Mouse (Mus musculus): Measurements from ENCODE around the gene Ldlr. TPM values are rescaled to one million over a fixed set of nuclear protein-coding genes. Genes with fewer than 3 reads are reported as not detected.

Gene Ldlr
- polyA plus RNA-seq, 1 experiment, result 35.3 TPM

DNA sequence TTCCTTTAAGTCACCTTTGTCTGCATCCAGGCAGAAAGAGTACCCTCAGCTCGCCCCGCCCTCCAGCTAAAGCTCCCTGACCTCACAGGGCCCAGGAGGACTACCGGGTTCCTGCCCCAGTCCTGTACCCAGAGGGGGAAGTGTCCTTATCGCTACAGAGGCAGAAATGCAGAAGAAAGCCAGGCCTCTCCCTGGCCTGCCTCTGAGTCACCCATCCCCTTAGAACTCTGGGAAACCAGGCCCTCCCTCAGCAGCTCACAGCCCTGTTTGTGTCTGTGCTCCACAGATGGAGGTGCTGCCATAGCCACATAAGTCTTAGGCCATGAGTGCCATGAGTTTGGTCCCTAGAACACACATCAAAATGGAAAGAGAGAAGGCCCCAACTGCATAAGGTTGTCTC is 8.0 kb upstream of the Ldlr start:
- no peak for TF ChIP-seq GATA1 (IDR thresholded peaks at IDR 0.05; ENCODE audit: low read length)

DNA sequence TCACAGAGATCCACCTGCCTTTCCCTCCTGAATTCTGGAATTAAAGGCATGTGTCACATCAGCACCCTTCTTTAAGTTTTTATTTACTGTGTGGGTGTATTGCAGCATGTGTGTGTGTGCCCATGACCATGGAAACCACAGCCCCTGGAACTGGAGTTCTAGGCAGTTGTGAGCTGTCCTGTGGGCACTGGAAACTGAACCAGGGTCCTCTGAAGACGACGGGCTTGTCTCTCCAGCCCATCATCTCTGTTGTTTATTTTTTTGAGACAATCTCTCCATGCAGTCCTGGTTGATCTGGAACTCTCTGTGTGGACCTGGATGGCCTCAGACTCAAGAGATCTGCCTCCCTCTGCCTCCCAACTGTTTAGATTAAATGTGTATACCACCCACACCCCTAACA is 6.3 kb upstream of the Ldlr start:
- no peak for TF ChIP-seq GATA1 (IDR thresholded peaks at IDR 0.05; ENCODE audit: low read length)

DNA sequence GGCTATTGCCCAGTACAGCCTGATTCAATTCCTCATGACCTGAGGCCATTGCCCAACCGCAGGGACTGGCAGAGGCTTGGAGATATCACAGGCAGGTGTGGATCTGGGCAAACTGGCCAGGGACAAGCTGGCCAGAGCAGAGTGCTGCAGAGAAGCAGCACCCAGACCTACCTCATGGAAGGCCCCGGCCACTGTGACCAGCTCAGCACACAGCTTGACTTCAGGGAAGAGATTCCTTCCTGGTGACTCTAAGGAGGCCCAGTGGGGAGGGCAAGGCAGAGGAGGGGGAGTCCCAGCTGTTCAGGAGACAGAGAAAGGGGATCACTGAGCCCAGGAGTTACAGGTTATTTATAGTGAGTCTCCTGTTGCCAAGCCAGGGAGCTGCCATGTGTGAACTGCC is 2.2 kb upstream of the Ldlr start:
- no peak for TF ChIP-seq GATA1 (IDR thresholded peaks at IDR 0.05; ENCODE audit: low read length)

DNA sequence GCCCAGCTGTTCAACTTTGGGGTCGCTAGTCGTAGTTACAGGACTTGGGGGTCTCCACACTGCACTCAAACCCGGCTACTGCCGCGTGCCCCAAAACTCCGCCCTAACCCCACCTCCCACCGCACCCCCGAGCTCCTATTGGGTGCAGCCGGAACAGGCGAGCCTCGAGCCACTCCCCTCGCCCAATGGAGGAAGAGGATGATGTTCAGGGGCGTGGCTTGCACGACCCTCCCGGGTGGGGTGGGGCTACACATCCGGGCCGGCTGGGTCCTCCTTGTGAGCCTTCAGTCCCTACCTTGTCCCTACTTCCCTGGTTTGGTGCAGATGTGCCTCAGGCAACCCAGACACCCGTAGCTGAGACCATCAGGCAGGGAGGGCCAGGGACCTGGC is 859 bp downstream of the Ldlr start:
- TF ChIP-seq GATA1 (IDR thresholded peaks at IDR 0.05; ENCODE audit: low read length), result no peak

DNA sequence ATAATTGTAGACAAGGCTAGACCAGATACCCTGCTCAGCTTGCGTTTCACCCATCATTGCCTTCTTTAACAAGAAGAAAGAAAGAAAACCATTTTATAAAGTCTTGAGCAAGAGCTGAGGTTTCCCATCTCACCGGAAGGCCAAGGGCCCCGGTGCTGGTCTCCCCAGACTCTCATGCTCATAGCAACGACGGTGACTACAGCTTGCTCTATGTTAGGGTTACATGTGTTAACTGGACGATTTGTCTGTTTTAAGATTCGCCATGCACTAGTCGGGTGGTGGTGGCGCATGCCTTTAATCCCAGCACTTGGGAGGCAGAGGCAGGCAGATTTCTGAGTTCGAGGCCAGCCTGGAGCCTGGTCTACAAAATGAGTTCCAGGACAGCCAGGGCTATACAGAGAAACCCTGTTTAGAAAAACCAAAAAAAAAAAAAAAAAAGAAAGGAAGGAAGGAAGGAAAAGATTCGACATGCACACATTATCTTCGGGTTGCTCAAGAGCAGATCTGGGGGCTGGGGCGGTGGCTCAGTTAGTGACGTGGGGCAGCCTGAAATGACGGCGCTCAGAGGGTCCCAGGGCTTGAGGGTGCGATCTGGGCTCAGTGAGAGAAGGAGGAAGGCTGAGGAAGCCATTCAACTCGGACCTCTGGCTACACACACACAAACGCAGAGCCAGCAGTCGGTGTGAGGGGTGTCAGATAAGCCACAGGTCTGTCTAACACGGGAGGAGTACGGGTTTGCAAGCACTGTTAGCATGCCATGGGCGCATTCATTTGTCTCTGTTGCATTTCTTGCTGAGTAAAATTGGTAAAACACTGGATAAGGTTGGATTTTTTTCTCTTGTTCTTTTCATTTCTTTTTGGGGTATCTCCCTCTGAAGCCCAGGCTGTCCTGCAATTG is 2.2 kb downstream of the Ldlr start:
- no peak for TF ChIP-seq GATA1 (IDR thresholded peaks at IDR 0.05; ENCODE audit: low read length)

DNA sequence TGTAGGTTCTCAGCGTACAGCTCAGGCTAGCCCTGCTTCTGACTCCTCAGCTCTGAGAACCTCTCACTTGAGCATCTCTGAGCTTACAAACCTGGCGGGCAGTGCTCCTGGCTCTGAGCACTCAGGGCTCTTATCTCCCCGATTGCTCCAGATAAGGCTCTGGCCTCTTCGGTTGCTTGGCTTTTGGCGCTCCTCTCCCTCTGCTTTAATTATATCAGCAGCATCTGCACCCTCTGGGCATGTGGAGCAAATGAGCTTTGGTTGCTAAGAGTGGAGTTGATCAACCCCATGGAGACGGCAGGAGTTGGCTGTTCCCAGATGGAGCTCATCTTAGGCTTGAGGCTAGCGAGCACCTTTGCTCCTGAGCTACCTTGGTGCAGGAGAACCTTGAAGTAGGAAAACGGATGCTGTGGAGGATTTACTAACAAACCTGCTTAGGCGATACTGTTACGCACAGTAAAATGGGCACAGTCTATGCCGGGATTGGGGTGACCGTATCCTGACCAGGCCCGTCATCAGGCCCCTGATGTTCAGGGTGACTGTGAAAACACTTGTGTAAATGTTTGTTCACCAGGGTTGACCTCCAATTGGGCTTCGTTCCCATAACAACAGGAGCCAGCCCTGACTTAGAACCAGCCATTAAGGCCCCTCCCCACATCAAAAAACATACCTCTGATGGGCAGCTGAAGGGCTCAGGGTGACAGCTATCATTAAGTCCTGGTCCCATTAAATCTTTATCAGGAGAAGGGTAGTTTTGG is 3.1 kb downstream of the Ldlr start:
- TF ChIP-seq GATA1 (IDR thresholded peaks at IDR 0.05; ENCODE audit: low read length), result peak; percentile 69

DNA sequence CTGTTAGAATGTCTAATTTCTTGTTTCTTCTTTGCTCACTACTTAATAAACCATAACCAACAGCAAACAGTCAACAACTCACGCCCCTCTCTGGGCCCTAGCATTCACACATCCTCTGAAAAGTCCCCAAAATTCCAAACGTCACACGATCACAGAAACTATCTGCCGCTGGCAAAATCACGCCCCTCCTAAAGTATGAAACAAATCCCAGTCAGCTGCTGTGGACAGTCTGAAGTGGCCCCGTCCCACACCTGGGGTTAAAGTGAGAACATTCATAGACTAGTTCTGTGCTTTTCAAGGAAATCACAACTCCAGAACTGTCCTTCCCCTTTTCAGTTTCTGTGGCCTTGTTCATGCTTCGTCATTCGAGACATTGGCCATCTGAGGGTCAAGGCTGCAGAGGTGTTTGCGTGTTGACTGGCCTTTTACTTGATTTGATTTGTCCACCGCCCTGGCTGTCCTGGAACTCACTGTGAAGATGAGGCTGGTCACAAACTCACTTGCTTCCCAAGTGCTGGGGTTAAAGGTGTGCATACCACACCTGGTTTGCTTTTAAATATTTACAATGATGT is 5.1 kb downstream of the Ldlr start:
- no peak for TF ChIP-seq GATA1 (IDR thresholded peaks at IDR 0.05; ENCODE audit: low read length)

DNA sequence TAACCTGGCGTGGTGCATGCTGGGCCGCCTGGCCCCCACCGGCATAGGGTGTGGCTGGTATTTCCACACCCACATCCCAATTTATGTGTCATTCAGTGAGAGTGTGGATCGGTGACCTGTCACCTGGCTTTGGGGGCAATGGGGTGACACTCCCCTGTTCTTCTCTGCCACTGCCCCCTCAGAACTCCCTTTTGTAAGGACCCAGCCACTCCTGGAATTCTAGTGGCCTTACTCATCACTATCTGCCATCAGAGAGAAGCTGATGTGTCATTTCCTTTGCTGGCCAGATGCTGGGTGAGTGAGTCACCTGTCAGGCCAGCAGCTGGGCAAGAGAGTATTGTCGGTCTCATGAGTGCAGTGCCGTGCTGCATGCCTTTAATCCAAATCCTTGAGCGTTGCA is 6.0 kb downstream of the Ldlr start:
- TF ChIP-seq GATA1 (IDR thresholded peaks at IDR 0.05; ENCODE audit: low read length), result no peak

DNA sequence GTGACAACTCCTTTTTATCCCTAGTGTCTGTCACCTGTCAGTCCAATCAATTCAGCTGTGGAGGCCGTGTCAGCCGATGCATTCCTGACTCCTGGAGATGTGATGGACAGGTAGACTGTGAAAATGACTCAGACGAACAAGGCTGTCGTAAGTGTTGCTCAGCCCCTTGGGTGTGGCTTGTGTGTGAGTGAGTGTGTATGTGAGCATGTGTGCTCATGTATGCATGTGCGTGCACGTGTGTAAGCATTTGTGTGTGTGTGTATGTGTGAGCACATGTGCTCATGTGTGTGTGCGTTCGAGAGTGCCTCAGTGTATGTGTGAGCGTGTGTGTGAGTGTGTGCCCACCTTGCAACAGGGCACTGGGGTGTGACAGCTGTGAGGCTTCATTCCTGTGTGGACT is 9.0 kb downstream of the Ldlr start:
- no peak for TF ChIP-seq GATA1 (IDR thresholded peaks at IDR 0.05; ENCODE audit: low read length)

DNA sequence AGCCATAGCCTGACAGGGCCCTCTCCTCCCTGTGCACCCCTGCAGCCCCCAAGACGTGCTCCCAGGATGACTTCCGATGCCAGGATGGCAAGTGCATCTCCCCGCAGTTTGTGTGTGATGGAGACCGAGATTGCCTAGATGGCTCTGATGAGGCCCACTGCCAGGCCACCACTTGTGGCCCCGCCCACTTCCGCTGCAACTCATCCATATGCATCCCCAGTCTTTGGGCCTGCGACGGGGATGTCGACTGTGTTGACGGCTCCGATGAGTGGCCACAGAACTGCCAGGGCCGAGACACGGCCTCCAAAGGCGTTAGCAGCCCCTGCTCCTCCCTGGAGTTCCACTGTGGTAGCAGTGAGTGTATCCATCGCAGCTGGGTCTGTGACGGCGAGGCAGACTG is 10.2 kb downstream of the Ldlr start:
- no peak for TF ChIP-seq GATA1 (IDR thresholded peaks at IDR 0.05; ENCODE audit: low read length)

DNA sequence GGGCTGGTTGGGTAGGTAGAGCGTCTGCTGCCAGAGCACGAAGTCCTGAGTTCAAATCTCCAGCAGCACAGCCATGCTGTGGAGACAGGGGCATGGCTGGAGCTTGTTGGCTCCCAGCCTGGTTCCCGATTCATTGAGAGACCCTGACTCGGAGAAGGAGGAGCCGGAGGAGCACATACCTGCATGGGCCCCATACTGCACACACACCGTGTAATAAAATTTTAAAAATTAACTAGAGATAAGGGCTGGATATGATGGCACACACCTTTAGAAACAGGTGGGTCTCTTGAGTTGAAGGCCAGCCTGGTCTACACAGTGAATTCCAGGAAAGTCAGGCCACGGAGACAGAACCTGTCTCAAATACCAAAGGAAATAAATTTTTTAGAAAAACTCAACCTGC is 10.7 kb downstream of the Ldlr start:
- TF ChIP-seq GATA1 (IDR thresholded peaks at IDR 0.05; ENCODE audit: low read length), result no peak

DNA sequence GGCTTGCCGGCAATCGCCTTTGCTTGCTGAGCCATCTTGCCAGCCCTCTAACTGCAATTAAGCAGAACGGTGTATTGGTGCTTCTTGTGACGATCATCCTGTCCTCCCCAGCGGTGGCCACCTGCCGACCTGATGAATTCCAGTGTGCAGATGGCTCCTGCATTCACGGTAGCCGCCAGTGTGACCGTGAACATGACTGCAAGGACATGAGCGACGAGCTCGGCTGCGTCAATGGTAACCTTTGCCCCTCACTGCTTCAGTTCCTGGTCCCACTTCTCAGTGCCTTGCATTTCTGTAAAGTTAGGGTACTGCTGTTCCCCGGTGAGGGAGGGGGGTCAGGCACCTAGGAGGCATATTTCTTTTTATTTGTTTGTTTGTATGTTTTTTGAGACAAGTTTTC is 11.8 kb downstream of the Ldlr start:
- no peak for TF ChIP-seq GATA1 (IDR thresholded peaks at IDR 0.05; ENCODE audit: low read length)

DNA sequence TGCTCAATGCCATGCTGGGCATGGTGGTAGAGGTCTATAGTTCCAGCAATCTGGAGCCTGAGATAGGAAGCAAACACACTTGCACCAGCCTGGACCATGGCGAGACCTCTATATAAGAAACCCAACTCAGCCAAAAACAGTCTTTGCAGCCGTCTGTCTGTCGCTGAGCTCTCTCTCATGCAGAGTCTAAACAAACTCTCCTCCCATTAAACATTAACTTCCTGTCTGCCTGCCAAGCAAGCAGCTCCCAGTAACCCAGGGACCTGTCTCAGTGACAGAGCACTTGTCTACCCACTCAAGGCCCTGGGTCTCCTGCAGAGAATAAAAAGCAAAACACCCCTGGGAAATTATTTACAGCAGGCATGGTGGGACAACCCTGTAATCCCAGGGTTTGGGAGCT is 13.3 kb downstream of the Ldlr start:
- TF ChIP-seq GATA1 (IDR thresholded peaks at IDR 0.05; ENCODE audit: low read length), result no peak

DNA sequence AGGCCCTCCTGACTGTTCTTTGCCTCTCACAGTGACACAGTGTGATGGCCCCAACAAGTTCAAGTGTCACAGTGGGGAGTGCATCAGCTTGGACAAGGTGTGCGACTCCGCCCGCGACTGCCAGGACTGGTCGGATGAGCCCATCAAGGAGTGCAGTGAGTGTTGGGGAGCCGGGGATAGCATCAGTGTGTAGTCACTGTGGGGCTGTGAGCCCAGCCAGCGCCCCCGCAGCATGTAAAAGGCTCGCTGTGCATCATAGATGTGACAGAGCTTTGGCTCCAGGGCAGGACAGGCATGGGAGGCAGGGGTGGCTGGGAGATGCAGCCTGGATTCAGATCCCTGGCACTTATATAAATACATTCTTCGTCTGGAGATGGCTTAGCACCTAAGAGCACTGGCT is 13.9 kb downstream of the Ldlr start:
- no peak for TF ChIP-seq GATA1 (IDR thresholded peaks at IDR 0.05; ENCODE audit: low read length)

DNA sequence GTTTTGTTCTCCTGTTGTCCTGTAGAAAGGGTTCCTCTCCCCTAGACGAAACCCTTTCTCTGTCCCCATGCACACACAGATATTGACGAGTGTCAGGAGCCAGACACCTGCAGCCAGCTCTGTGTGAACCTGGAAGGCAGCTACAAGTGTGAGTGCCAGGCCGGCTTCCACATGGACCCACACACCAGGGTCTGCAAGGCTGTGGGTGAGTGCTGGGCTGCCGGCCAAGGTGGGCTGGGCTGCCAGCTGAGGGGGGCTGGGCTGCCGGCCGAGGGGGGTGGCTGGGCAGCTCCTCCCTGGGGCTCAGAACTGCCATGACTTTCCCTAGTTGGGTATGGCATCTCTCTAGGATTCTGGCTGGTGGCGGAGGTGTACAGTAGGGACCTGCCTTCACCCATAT is 15.5 kb downstream of the Ldlr start:
- no peak for TF ChIP-seq GATA1 (IDR thresholded peaks at IDR 0.05; ENCODE audit: low read length)

DNA sequence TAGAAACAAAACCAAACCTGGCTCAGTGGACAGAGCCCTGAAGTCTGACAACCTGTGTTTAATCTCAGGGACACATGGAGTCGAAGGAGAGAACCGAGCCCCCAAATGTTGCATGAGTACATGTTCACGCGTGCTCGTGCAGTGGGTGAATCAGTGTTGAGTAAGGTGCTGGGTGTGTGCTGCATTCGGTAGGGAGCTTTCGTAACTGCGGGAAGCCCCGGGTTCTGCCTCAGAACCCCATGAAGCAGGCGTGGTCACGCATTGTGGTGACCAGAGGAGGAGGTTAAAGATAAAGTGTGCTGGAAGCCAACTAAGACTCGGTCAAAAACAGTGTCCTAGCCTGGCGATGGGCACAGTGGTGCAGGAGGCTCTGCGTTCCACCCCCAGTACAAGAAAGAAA is 17.1 kb downstream of the Ldlr start:
- TF ChIP-seq GATA1 (IDR thresholded peaks at IDR 0.05; ENCODE audit: low read length), result no peak

DNA sequence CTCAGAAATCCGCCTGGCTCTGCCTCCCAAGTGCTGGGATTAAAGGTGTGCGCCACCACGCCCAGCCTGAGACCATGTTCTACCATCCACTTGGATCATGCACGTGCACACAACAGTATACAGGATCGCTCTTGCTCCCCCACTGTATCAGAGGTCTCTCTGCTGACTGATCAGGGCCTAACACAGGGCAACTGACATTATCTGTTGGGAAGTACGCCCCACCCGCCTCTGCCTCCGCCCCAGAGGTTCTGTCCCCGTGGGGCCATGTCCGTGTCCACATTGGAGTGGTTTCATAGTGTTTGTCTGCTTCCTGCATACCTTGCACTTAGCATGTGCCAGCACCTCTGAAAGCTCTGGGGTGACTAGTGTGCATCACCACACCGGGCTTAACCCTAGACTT is 18.2 kb downstream of the Ldlr start:
- no peak for TF ChIP-seq GATA1 (IDR thresholded peaks at IDR 0.05; ENCODE audit: low read length)

Data from G1E-ER4 (cell line).